ENCODE assay signal across 8 mouse cellular contexts in genomic region chr12:51828716-51829289, GRCm38 (mm10). TPM values are rescaled to one million over a fixed set of nuclear protein-coding genes. Genes with fewer than 3 reads are reported as not detected.
DNase-seq lines count a peak whose midpoint lies in the region; ATAC-seq lines count a peak whose summit lies in the region.

No protein-coding gene starts in this region.

- DNase-seq in ovary, adult 18-20 months (ENCODE audit: low spot score): peak; percentile 25
- no peak for DNase-seq in ovary, postnatal 10 days (ENCODE audit: low spot score)
- peak; percentile 43 to 44 for DNase-seq in adrenal gland, postnatal 4 days (ENCODE audit: low spot score in 2 of 2)
- peak; percentile 62 to 75 for DNase-seq in kidney, postnatal 36 days
- peak; percentile 72 to 87 for DNase-seq in spleen, postnatal 4 days (ENCODE audit: low spot score in 2 of 2)
- DNase-seq in cerebellum, adult 9-11 months: no peak

- peak; percentile 12 for ATAC-seq in granulocyte monocyte progenitor cell, adult 5-6 weeks (replicated peaks; ENCODE audit: poor library complexity, severe bottlenecking)
- ATAC-seq in megakaryocyte-erythroid progenitor cell, adult 5-6 weeks (replicated peaks; ENCODE audit: low FRiP score, low TSS enrichment, poor library complexity, severe bottlenecking): peak; percentile 21

RNA-seq across cellular contexts. Expression of gene Hectd1, which starts 0.5 kb away (rescaled TPM):
- total RNA-seq in adrenal gland, postnatal 4 days (2021): 100 to 1,000 TPM in 1 of 2 experiments, 10 to 100 TPM in 1; 93.9 to 102 TPM
- 51.0 and 52.9 TPM in 2 replicates for total RNA-seq in granulocyte monocyte progenitor cell, adult 5-6 weeks (2014; fragmentation: Nextera tagmentation)
- total RNA-seq in granulocyte monocyte progenitor cell, adult 5-6 weeks (2017): 89.7 and 96.3 TPM in 2 replicates
- 87.4 and 132 TPM in 2 replicates for total RNA-seq in megakaryocyte-erythroid progenitor cell, adult 5-6 weeks (2014; fragmentation: Nextera tagmentation)
- 186 and 187 TPM in 2 replicates for total RNA-seq in megakaryocyte-erythroid progenitor cell, adult 5-6 weeks (2017)

Comparison
In these comparisons a context has a peak if more than half of its experiments do, and no peak if none do; other contexts are left out.
1. DNase-seq: peak in ovary, adult 18-20 months (single experiment), adrenal gland, postnatal 4 days (2 of 2), kidney, postnatal 36 days (2 of 2) and spleen, postnatal 4 days (2 of 2); none in ovary, postnatal 10 days (single experiment) and cerebellum, adult 9-11 months (single experiment).